Mouse (Mus musculus): ENCODE results near the gene Nr1d1.

Gene Nr1d1

GRCm38 (mm10) chr11:98771131-98771530, 4.0 kb downstream of the Nr1d1 start:
- in situ Hi-C loops (cut with MboI, MseI), result no loop called here

- in situ Hi-C loops (cut with MboI, MseI), result no loop called here
Measured at GRCm38 (mm10) chr11:98770096-98770975, 4.8 kb downstream of the Nr1d1 start.

GRCm38 (mm10) chr11:98769007-98769954, 5.9 kb downstream of the Nr1d1 start:
- in situ Hi-C loops (cut with MboI, MseI), result no loop called here

DNA sequence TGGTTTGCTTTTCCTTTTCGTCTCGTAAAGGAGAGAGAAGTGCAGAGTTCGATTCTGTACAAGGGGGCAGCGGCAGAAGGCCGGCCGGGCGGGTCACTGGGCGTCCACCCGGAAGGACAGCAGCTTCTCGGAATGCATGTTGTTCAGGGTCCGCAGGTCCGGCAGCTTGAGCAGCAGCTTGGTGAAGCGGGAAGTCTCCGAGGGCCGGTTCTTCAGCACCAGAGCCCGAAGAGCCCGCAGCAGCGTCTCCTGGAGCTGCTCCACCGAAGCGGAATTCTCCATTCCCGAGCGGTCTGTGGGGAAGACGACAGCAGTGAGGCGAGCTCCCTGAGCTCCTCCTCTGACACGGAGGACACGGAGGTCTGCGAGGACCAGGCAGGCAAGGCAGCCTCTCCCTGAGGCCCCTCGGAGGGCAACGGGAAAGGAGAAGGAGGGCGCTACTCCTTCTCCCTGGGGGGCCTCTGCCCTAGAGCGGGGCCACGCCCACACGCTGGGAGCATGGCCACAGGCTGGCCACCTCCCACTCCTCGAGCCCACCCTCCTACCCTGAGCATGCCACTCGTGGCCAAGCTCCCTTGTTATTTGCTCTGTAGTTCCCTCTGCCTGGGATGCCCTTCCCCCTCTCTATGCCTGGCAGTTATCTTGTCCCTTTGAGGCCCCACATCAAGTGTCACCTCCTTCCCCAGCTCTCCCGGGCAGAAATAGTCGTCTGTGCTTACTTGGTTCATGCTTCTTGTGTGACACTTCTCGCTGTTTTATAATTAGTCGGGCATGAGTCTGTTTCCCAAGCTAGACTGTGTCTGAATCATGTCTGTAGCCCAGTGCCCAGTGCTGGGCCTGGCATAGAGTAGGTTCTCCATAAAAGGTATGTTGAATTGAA, 6.8 kb downstream of the Nr1d1 start:
- in situ Hi-C loops (cut with MboI, MseI), result no loop called here

DNA sequence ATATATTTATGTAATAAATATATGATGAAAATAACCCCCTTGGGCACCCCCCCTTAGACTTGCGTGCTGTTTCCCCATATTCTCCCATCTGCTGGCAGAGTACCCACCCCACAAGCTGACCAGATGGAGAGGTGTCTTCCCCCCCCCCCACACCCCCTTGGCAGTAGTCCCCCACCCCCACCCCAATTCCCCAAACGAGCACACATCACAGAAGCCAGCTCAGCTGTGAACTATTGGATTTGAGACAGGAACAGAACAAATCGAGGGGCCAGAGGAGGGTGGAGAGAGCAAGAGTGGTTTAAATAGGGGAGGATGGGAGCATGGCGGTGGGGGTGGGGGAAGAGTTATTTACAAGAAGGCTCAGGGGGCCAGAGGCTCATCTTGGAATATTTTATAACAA, 7.4 kb downstream of the Nr1d1 start:
- in situ Hi-C loops (cut with MboI, MseI), result no loop called here

GRCm38 (mm10) chr11:98767276-98767675, 7.9 kb downstream of the Nr1d1 start:
- in situ Hi-C loops (cut with MboI, MseI), result no loop called here

DNA sequence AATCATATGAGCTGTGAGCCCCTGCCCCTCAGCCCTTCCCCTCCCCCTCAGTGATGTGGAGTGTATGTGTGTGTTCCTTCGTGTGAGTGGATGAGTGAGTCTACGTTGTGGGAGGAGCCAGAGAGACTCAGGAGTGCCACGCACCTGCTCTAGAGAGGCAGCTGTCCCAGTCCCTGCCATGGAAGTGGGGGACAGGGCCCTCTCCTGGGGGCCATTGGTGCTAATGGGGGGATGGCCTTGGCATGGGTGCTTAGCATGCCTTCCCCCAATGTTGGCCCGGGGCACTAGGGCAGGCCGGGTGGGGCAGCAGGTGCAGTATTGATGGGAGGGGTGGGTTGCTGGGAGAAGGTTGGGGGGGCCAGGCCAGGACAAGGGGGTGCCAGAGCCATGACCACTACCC, 8.3 kb downstream of the Nr1d1 start:
- in situ Hi-C loops (cut with MboI, MseI), result no loop called here

DNA sequence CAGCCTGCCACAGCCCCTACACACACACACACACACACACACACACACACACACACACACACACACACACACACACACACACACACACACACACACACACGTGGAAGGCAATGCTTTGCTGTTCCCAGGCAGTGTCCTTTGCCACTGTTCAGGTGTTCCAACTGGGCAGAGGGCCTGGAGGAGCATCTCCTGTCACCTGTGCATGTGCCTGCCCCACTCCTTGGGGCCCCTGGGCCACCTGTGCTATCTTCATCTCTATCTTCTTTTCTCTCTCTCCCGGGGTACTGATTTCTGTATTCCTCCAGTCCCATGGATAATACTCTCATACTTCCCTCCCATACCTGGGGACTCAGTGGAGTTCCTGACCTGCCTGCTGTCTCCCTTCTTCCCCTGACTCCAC, 8.8 kb downstream of the Nr1d1 start:
- in situ Hi-C loops (cut with MboI, MseI), result no loop called here

GRCm38 (mm10) chr11:98765421-98766309, 9.5 kb downstream of the Nr1d1 start:
- in situ Hi-C loops (cut with MboI, MseI), result no loop called here

DNA sequence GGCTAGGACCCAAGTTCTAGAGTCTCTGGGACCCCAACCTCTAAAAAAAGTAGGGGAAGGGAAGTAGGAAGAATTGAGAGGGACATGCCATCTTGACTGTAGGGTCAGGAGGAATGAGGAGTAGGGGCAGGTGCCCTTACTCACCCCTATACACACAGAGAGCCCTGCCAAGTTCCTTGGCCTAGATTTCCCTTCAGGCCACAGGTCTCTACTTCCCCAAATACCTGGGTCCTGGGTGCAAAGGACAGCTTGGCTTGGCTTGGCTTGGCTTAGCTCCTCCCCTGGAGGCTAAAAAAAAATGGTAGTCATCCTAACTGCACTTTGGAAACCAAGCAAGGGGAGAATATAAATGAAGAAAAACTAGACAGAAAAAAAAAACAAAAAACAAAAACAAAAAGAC, 10.4 kb downstream of the Nr1d1 start:
- in situ Hi-C loops (cut with MboI, MseI), result loop anchor here (5.0 kb wide), 1 partner anchor 62 kb away; the partner anchor contains the start of gene Csf3

- in situ Hi-C loops (cut with MboI, MseI), result loop anchor here (5.0 kb wide), 1 partner anchor 62 kb away; the partner anchor contains the start of gene Csf3
Measured at GRCm38 (mm10) chr11:98764091-98764490, 11.0 kb downstream of the Nr1d1 start.

GRCm38 (mm10) chr11:98763502-98763861, 11.7 kb downstream of the Nr1d1 start:
- in situ Hi-C loops (cut with MboI, MseI), result loop anchor here (5.0 kb wide), 1 partner anchor 61 kb away; the partner anchor contains the start of gene Csf3

DNA sequence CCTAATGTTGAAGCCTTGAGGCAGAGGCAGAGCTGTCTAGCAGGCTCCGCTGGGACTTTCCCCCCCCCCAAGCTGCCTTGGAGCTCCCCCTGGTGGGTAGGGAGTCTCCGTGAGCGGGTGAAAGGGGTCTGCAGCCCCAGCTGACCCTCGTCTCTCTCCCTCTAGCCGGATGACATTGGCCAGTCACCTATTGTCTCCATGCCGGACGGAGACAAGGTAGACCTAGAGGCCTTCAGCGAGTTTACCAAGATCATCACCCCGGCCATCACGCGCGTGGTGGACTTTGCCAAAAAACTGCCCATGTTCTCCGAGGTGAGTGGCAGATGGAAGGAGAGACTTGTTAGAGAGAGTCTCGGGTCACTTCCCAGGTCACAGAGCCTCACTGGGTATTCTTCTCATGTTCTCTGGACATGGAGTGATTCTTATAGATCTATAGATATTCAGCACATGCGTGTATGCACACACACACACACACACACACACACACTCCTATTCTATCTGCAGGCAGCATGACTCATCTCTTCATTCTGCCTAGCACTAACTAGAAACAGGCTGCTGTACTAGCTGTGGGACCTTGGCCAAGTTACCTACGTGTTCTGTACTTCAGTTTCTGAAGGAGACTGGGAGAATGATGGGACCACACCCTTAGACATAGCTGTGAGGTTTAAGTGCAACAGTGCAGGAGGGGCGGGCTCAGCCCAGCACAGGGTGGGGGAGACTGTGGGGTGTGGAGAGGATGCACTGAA, 12.2 kb downstream of the Nr1d1 start:
- in situ Hi-C loops (cut with MboI, MseI), result loop anchor here (5.0 kb wide), 1 partner anchor 61 kb away; the partner anchor contains the start of gene Csf3

- in situ Hi-C loops (cut with MboI, MseI), result loop anchor here (5.0 kb wide), 1 partner anchor 60 kb away; the partner anchor contains the start of gene Csf3
Measured at GRCm38 (mm10) chr11:98761939-98762338, 13.2 kb downstream of the Nr1d1 start.

GRCm38 (mm10) chr11:98756711-98757110, 18.4 kb downstream of the Nr1d1 start:
- in situ Hi-C loops (cut with MboI, MseI), result no loop called here

- in situ Hi-C loops (cut with MboI, MseI), result no loop called here
Measured at GRCm38 (mm10) chr11:98755726-98756380, 19.3 kb downstream of the Nr1d1 start.

DNA sequence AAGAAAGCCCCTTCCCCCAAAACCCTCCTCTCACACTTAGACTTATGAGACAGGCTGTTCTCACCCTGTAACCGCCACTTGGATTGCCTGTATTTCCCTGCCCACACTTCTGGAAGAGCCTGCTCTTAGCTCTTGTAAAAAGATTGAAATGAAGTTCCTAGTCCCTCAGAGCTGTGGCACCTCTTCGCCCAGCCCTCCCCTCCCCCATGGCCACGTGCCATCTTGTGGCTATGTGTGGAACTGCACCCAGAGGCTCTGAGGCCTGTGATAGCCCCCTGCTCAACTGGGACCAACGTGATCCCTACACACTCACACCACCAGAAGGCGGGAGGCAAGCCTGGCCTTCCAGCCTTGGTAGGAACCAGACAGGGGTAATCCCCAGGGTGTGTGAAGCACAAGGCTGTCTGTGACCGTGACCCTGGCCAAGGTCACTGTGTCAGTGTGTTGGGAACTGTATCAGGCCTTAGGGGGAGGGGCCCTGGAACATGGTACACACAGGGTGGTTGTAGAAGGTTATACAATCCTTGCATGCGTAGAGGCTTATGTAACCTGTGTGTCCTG, 20.4 kb downstream of the Nr1d1 start:
- in situ Hi-C loops (cut with MboI, MseI), result no loop called here

DNA sequence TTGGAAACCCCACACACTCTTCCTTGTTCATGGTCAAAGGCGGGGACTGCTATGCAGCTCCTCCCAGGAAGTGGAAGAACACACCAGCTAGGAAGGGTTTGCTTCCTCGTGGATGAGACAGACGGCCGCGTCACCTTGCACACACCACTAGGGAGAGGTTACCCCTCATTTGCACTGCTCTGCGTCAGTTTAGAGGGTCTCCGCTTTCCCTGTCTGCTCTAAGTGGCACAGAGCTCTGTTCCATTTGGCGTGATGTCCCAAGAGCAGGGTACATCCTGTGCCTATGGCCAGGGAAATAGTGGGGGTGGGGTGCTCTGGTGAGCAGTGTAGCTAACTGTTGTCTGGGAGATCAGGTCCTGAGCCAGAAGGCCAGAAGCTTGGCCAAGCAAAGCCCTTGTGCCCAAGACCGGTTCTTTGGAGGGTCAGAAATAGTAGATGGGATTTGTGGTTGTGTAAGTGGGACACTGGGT, 20.9 kb downstream of the Nr1d1 start:
- in situ Hi-C loops (cut with MboI, MseI), result no loop called here

Measured in regulatory T cell (primary cell).